Mouse (Mus musculus) lung, postnatal 0 days (tissue): ENCODE results near the gene Cog5.

Experiments
- CTCF ChIP-seq: IDR thresholded peaks from 2 replicates; pipeline ENCODE4 v1.5.1; 2016; ENCODE audit warnings: antibody characterized with exemption, mild to moderate bottlenecking
- EP300 ChIP-seq: IDR thresholded peaks from 2 replicates; pipeline ENCODE4 v1.6.1; 2016; ENCODE audit warnings: antibody characterized with exemption, mild to moderate bottlenecking, control low read depth

DNA sequence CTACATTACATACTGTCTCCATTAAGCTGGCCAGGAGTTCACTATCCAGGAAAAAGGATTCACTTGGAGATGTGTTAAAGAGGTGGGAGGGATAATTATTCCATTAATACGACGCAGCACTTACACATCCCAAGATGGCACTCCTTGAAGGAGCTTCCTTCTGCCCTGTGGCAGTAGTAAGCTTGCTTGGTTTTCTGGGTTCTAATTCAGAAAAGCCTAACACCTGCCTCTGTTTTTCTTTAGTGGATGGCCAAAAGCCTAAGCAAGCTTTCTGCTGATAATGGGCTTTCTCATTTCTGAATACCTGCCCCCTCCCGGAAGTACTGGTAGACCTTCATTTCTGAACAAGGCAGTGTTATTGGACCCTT, 19.4 kb upstream of the Cog5 start:
- TF ChIP-seq CTCF = no peak
- no peak for TF ChIP-seq EP300
